Mouse (Mus musculus) layer of hippocampus, postnatal 25 days (tissue): ENCODE measurements around the gene 4931414P19Rik. TPM values are rescaled to one million over a fixed set of nuclear protein-coding genes. Genes with fewer than 3 reads are reported as not detected.
"Not testable (repeated sequence)": the region's sequence is repeated elsewhere in the genome, so short reads cannot be mapped to it uniquely, and the experiment has no call there.

Source experiments
- DNase-seq, 2 experiments: peaks; one replicate each; pipeline ENCODE4 v3.0.0; 2022; ENCODE audit warnings: mixed read lengths in 2 of 2, low spot score in 1 of 2; ENCODE audit errors: extremely low spot score in 1 of 2
- total RNA-seq, 2 experiments: library from RNA; stranded (reverse); gene quantifications; 2 replicates each; pipeline ENCODE4 v1.2.3; 2021

4931414P19Rik gene
- total RNA-seq, 2 experiments from 2014 or later, result 5.4 to 8.4 TPM

- no peak for DNase-seq
Observed at GRCm38 (mm10) chr14:54630583-54631239, 24.9 kb upstream of the 4931414P19Rik start.

GRCm38 (mm10) chr14:54629797-54630196 is 24.0 kb upstream of the 4931414P19Rik start:
- DNase-seq, result no peak

GRCm38 (mm10) chr14:54628103-54628502 is 22.3 kb upstream of the 4931414P19Rik start:
- no peak for DNase-seq

GRCm38 (mm10) chr14:54624976-54625375 is 19.2 kb upstream of the 4931414P19Rik start:
- no peak for DNase-seq

- no peak for DNase-seq
Observed at GRCm38 (mm10) chr14:54623334-54623733, 17.5 kb upstream of the 4931414P19Rik start.

- DNase-seq, result no peak
Observed at GRCm38 (mm10) chr14:54621133-54621532, 15.3 kb upstream of the 4931414P19Rik start, which contains the start of gene Psmb11. Gene Psmb11, plus strand, starts transcription at chr14:54621433.

- DNase-seq, result peak; percentile 83 to 88
Observed at GRCm38 (mm10) chr14:54617897-54618365, 12.1 kb upstream of the 4931414P19Rik start, which contains the start of gene Psmb5. Gene Psmb5, minus strand, starts transcription at chr14:54618022.

GRCm38 (mm10) chr14:54617152-54617896 is 11.5 kb upstream of the 4931414P19Rik start:
- DNase-seq, result no peak

- no peak for DNase-seq
Observed at GRCm38 (mm10) chr14:54616226-54616825, 10.5 kb upstream of the 4931414P19Rik start.

GRCm38 (mm10) chr14:54614130-54614529 is 8.3 kb upstream of the 4931414P19Rik start:
- not testable (repeated sequence) for DNase-seq

- no peak for DNase-seq
Observed at GRCm38 (mm10) chr14:54610648-54611047, 4.9 kb upstream of the 4931414P19Rik start.

- no peak for DNase-seq
Observed at GRCm38 (mm10) chr14:54609962-54610361, 4.2 kb upstream of the 4931414P19Rik start.

- DNase-seq, result no peak
Observed at GRCm38 (mm10) chr14:54609245-54609644, 3.5 kb upstream of the 4931414P19Rik start.

- DNase-seq, result no peak
Observed at GRCm38 (mm10) chr14:54607226-54607625, 1.4 kb upstream of the 4931414P19Rik start.

GRCm38 (mm10) chr14:54603686-54604085 is 2.1 kb downstream of the 4931414P19Rik start:
- no peak for DNase-seq

GRCm38 (mm10) chr14:54603038-54603654 is 2.6 kb downstream of the 4931414P19Rik start:
- DNase-seq, result peak; percentile 82 to 86

- no peak for DNase-seq
Observed at GRCm38 (mm10) chr14:54602613-54603012, 3.2 kb downstream of the 4931414P19Rik start.

- DNase-seq, result no peak
Observed at GRCm38 (mm10) chr14:54601601-54602000, 4.2 kb downstream of the 4931414P19Rik start.

GRCm38 (mm10) chr14:54597084-54597483 is 8.7 kb downstream of the 4931414P19Rik start:
- no peak for DNase-seq

- DNase-seq, result no peak
Observed at GRCm38 (mm10) chr14:54594631-54595414, 11.0 kb downstream of the 4931414P19Rik start.
